Mouse (Mus musculus): ENCODE data around the gene Nfkbib. TPM values are rescaled to one million over a fixed set of nuclear protein-coding genes. Genes with fewer than 3 reads are reported as not detected.

Nfkbib gene
- total and polyA plus RNA-seq, 2 experiments from 2014 or later, result 18.0 to 59.8 TPM

DNA sequence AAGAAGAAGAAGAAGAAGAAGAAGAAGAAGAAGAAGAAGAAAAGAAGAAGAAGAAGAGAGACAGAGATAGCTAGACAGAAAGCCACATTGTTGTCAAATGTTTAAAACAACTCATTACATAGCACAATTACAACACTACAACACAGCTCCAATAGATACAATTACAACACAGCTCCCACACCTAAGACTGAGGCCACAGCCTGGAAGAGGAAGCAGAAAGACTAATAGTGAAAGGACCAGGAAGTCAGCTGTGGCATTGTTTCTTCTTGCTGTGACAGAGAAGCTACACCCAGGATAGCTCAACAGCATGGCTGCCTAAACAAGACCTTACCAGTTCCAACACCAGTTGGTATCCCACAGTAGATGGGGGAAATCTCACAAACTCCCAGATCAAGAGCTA, 57.9 kb downstream of the Nfkbib start:
- H3K27ac ChIP-seq (ENCODE audit: low read depth, low read length), result no peak overlapping the region
- no peak overlapping the region for H3K4me2 ChIP-seq (ENCODE audit: low read depth)
- no peaks in the 10 kb centered on the region for H3K36me3 ChIP-seq (ENCODE audit: insufficient read depth)
- DNase-seq (no peak), ATAC-seq (no peak)
- no peak overlapping the region for H3K4me3 ChIP-seq (ENCODE audit: low read depth, low read length)
- no peaks in the 10 kb centered on the region for H3K27me3 ChIP-seq (ENCODE audit: insufficient read depth, low read length)
- no peak for TF ChIP-seq CTCF (IDR thresholded peaks at IDR 0.05; ENCODE audit: low read depth)
- H3K9me3 ChIP-seq (ENCODE audit: low read length), result no peaks in the 10 kb centered on the region
- no peak overlapping the region for H3K9ac ChIP-seq
- H3K4me1 ChIP-seq (ENCODE audit: insufficient read depth), result no peaks in the 10 kb centered on the region

Other genes starting within 250 kb of the Nfkbib start
- not detected in 2 replicates for gene Ifnl3, start 244.7 kb downstream of the Nfkbib start, total RNA-seq (2014; rRNA removed)
- gene Ifnl3, start 244.7 kb downstream of the Nfkbib start, polyA plus RNA-seq (2015; fragmentation: Nextera tagmentation; extraction: Ambion mirVana), result not detected in 2 replicates
- gene Sycn, start 226.6 kb downstream of the Nfkbib start, total RNA-seq (2014; rRNA removed), result not detected in 2 replicates
- not detected in 2 replicates for gene Sycn, start 226.6 kb downstream of the Nfkbib start, polyA plus RNA-seq (2015; fragmentation: Nextera tagmentation; extraction: Ambion mirVana)
- 0.10 and 0.15 TPM in 2 replicates for gene Nccrp1, start 220.3 kb downstream of the Nfkbib start, total RNA-seq (2014; rRNA removed)
- 0.09 TPM in 1 of 2 replicates, not detected in the other for gene Nccrp1, start 220.3 kb downstream of the Nfkbib start, polyA plus RNA-seq (2015; fragmentation: Nextera tagmentation; extraction: Ambion mirVana)
- 35.2 and 49.1 TPM in 2 replicates for gene Samd4b, start 169.4 kb downstream of the Nfkbib start, total RNA-seq (2014; rRNA removed)
- 21.4 and 23.3 TPM in 2 replicates for gene Samd4b, start 169.4 kb downstream of the Nfkbib start, polyA plus RNA-seq (2015; fragmentation: Nextera tagmentation; extraction: Ambion mirVana)
- 11.5 and 11.9 TPM in 2 replicates for gene Pak4, start 169.3 kb downstream of the Nfkbib start, total RNA-seq (2014; rRNA removed)
- 7.4 and 11.5 TPM in 2 replicates for gene Pak4, start 169.3 kb downstream of the Nfkbib start, polyA plus RNA-seq (2015; fragmentation: Nextera tagmentation; extraction: Ambion mirVana)
- gene Acp7, start 136.2 kb downstream of the Nfkbib start, total RNA-seq (2014; rRNA removed), result 0.24 and 0.85 TPM in 2 replicates
- 0.12 and 0.50 TPM in 2 replicates for gene Acp7, start 136.2 kb downstream of the Nfkbib start, polyA plus RNA-seq (2015; fragmentation: Nextera tagmentation; extraction: Ambion mirVana)
- 7.4 and 8.2 TPM in 2 replicates for gene Fbxo27, start 74.7 kb downstream of the Nfkbib start, total RNA-seq (2014; rRNA removed)
- 9.0 and 10.0 TPM in 2 replicates for gene Fbxo27, start 74.7 kb downstream of the Nfkbib start, polyA plus RNA-seq (2015; fragmentation: Nextera tagmentation; extraction: Ambion mirVana)
- 2.8 and 4.6 TPM in 2 replicates for gene Fbxo17, start 50.7 kb downstream of the Nfkbib start, total RNA-seq (2014; rRNA removed)
- gene Fbxo17, start 50.7 kb downstream of the Nfkbib start, polyA plus RNA-seq (2015; fragmentation: Nextera tagmentation; extraction: Ambion mirVana), result 4.2 and 4.5 TPM in 2 replicates
- gene Mrps12, start 25.7 kb downstream of the Nfkbib start, total RNA-seq (2014; rRNA removed), result 48.6 and 78.0 TPM in 2 replicates
- gene Mrps12, start 25.7 kb downstream of the Nfkbib start, polyA plus RNA-seq (2015; fragmentation: Nextera tagmentation; extraction: Ambion mirVana), result 101 and 119 TPM in 2 replicates
- 12.6 and 15.1 TPM in 2 replicates for gene Sars2, start 25.5 kb downstream of the Nfkbib start, total RNA-seq (2014; rRNA removed)
- gene Sars2, start 25.5 kb downstream of the Nfkbib start, polyA plus RNA-seq (2015; fragmentation: Nextera tagmentation; extraction: Ambion mirVana), result 14.3 and 16.1 TPM in 2 replicates
- not detected in 2 replicates for gene Ccer2, start 11.3 kb downstream of the Nfkbib start, total RNA-seq (2014; rRNA removed)
- 0.59 and 0.98 TPM in 2 replicates for gene Ccer2, start 11.3 kb downstream of the Nfkbib start, polyA plus RNA-seq (2015; fragmentation: Nextera tagmentation; extraction: Ambion mirVana)
- 49.6 and 58.1 TPM in 2 replicates for gene Sirt2, start 777 bp downstream of the Nfkbib start, total RNA-seq (2014; rRNA removed)
- gene Sirt2, start 777 bp downstream of the Nfkbib start, polyA plus RNA-seq (2015; fragmentation: Nextera tagmentation; extraction: Ambion mirVana), result 105 and 106 TPM in 2 replicates
- 2.1 and 2.2 TPM in 2 replicates for gene Rinl, start 21.5 kb upstream of the Nfkbib start, total RNA-seq (2014; rRNA removed)
- gene Rinl, start 21.5 kb upstream of the Nfkbib start, polyA plus RNA-seq (2015; fragmentation: Nextera tagmentation; extraction: Ambion mirVana), result 1.6 TPM in 2 replicates
- 261 and 264 TPM in 2 replicates for gene Hnrnpl, start 41.0 kb upstream of the Nfkbib start, total RNA-seq (2014; rRNA removed)
- 172 TPM in 2 replicates for gene Hnrnpl, start 41.0 kb upstream of the Nfkbib start, polyA plus RNA-seq (2015; fragmentation: Nextera tagmentation; extraction: Ambion mirVana)
- 79.6 and 88.3 TPM in 2 replicates for gene Ech1, start 57.7 kb upstream of the Nfkbib start, total RNA-seq (2014; rRNA removed)
- gene Ech1, start 57.7 kb upstream of the Nfkbib start, polyA plus RNA-seq (2015; fragmentation: Nextera tagmentation; extraction: Ambion mirVana), result 101 and 110 TPM in 2 replicates
- 2.4 and 5.2 TPM in 2 replicates for gene Lgals4, start 66.3 kb upstream of the Nfkbib start, total RNA-seq (2014; rRNA removed)
- gene Lgals4, start 66.3 kb upstream of the Nfkbib start, polyA plus RNA-seq (2015; fragmentation: Nextera tagmentation; extraction: Ambion mirVana), result 3.3 and 3.5 TPM in 2 replicates
- gene Lgals7, start 96.3 kb upstream of the Nfkbib start, total RNA-seq (2014; rRNA removed), result 2.8 and 10.4 TPM in 2 replicates
- 3.5 and 3.8 TPM in 2 replicates for gene Lgals7, start 96.3 kb upstream of the Nfkbib start, polyA plus RNA-seq (2015; fragmentation: Nextera tagmentation; extraction: Ambion mirVana)
- gene Capn12, start 113.9 kb upstream of the Nfkbib start, total RNA-seq (2014; rRNA removed), result not detected in 2 replicates
- 0.09 and 0.27 TPM in 2 replicates for gene Capn12, start 113.9 kb upstream of the Nfkbib start, polyA plus RNA-seq (2015; fragmentation: Nextera tagmentation; extraction: Ambion mirVana)
- 45.1 and 71.2 TPM in 2 replicates for gene Actn4, start 194.8 kb upstream of the Nfkbib start, total RNA-seq (2014; rRNA removed)
- gene Actn4, start 194.8 kb upstream of the Nfkbib start, polyA plus RNA-seq (2015; fragmentation: Nextera tagmentation; extraction: Ambion mirVana), result 96.0 and 103 TPM in 2 replicates
- gene Eif3k, start 214.4 kb upstream of the Nfkbib start, total RNA-seq (2014; rRNA removed), result 360 and 399 TPM in 2 replicates
- 318 and 368 TPM in 2 replicates for gene Eif3k, start 214.4 kb upstream of the Nfkbib start, polyA plus RNA-seq (2015; fragmentation: Nextera tagmentation; extraction: Ambion mirVana)
- 3.6 and 8.9 TPM in 2 replicates for gene Map4k1, start 214.5 kb upstream of the Nfkbib start, total RNA-seq (2014; rRNA removed)
- gene Map4k1, start 214.5 kb upstream of the Nfkbib start, polyA plus RNA-seq (2015; fragmentation: Nextera tagmentation; extraction: Ambion mirVana), result 18.8 and 18.9 TPM in 2 replicates